Mouse (Mus musculus) forebrain, embryonic 12.5 days (tissue): ENCODE measurements around the gene Hnmt. TPM values are rescaled to one million over a fixed set of nuclear protein-coding genes. Genes with fewer than 3 reads are reported as not detected.
"Not testable (repeated sequence)": the region's sequence is repeated elsewhere in the genome, so short reads cannot be mapped to it uniquely, and the experiment has no call there.

Experiments used
- ATAC-seq: fragments of 200-750 bp; cut with Nextera tagmentation; 2 replicates; pipeline ENCODE4 v1.8.0; 2017; ENCODE audit warnings: moderate TSS enrichment; ENCODE audit not compliant: low FRiP score
- H3K27ac ChIP-seq: fragments of 300-500 bp; sonication (generic); 2 replicates; pipeline ENCODE4 v1.5.1; 2016; ENCODE audit warnings: mild to moderate bottlenecking
- H3K27me3 ChIP-seq: fragments of 300-500 bp; sonication (generic); 2 replicates; pipeline ENCODE4 v1.6.1; 2016; ENCODE audit warnings: mild to moderate bottlenecking
- H3K36me3 ChIP-seq: fragments of 300-500 bp; sonication (generic); replicated peaks from 2 replicates; pipeline ENCODE4 v1.6.1; 2016; ENCODE audit warnings: mild to moderate bottlenecking
- H3K4me1 ChIP-seq: fragments of 300-500 bp; sonication (generic); 2 replicates; pipeline ENCODE4 v1.6.1; 2016
- H3K4me2 ChIP-seq: fragments of 300-500 bp; sonication (generic); 2 replicates; pipeline ENCODE4 v1.6.1; 2016; ENCODE audit warnings: mild to moderate bottlenecking, moderate library complexity
- H3K4me3 ChIP-seq: fragments of 300-500 bp; sonication (generic); replicated peaks from 2 replicates; pipeline ENCODE4 v1.5.1; 2016; ENCODE audit warnings: mild to moderate bottlenecking
- H3K9ac ChIP-seq: fragments of 300-500 bp; sonication (generic); 2 replicates; pipeline ENCODE4 v1.6.1; 2016; ENCODE audit warnings: mild to moderate bottlenecking
- H3K9me3 ChIP-seq: fragments of 300-500 bp; sonication (generic); 2 replicates; pipeline ENCODE4 v1.6.1; 2016
- WGBS: fragments of 180-500 bp; shearing (Covaris S2); methylation state at CpG from one replicate; pipeline ENCODE4 v1.1.7; 2016; 5-methylcytosine and 5-hydroxymethylcytosine counted together
- polyA plus RNA-seq: library from polyadenylated mRNA; unstranded; fragments of >200 nt; fragmentation: Nextera tagmentation; extraction: Ambion mirVana; gene quantifications from 2 replicates; pipeline ENCODE4 v1.2.1, GENCODE M21; 2016

The Hnmt gene
- 0.99 and 1.4 TPM in 2 replicates for polyA plus RNA-seq

GRCm38 (mm10) chr2:24049344-24049990 is at the start of gene Hnmt:
TSS of gene Hnmt (minus strand) at chr2:24049394.
- no peaks in the 10 kb centered on the region for H3K9me3 ChIP-seq
- H3K4me2 ChIP-seq: peak within 1 kb of the TSS; percentile 62
- ATAC-seq: no peak
- H3K9ac ChIP-seq: no peak within 1 kb of the TSS; the same call in 1 of the 2 replicates
- H3K36me3 ChIP-seq: no peaks in the 10 kb centered on the region
- peak within 1 kb of the TSS; percentile 39 for H3K4me3 ChIP-seq
- no peaks in the 10 kb centered on the region for H3K27me3 ChIP-seq
- H3K27ac ChIP-seq: no peak within 1 kb of the TSS
- 57% methylated on average over 7 of the region's 7 CpGs for WGBS
- peaks cover 8% of the 10 kb centered on the region for H3K4me1 ChIP-seq

- H3K36me3 ChIP-seq: no peaks in the 10 kb centered on the region
- H3K4me1 ChIP-seq: no peaks in the 10 kb centered on the region
- 70% methylated on average over 4 of the region's 4 CpGs for WGBS
- no peak within 1 kb of the TSS for H3K9ac ChIP-seq
- H3K27me3 ChIP-seq: no peaks in the 10 kb centered on the region
- H3K4me3 ChIP-seq: no peak within 1 kb of the TSS
- no peaks in the 10 kb centered on the region for H3K9me3 ChIP-seq
- no peak for ATAC-seq
- no peak within 1 kb of the TSS for H3K4me2 ChIP-seq
- H3K27ac ChIP-seq: no peak within 1 kb of the TSS
These were observed 47.3 kb upstream of the Hnmt start, which contains the start of gene Tbpl2 for GRCm38 (mm10) chr2:24096495-24096894. TSS of gene Tbpl2 (minus strand) at chr2:24096595.

- no peak for ATAC-seq
- Histone ChIP-seq H3K4me3 (no peak overlapping the region), H3K4me1 (no peaks in the 10 kb centered on the region), H3K27me3 (no peaks in the 10 kb centered on the region), H3K9me3 (no peaks in the 10 kb centered on the region), H3K27ac (no peak overlapping the region), H3K4me2 (no peak overlapping the region), H3K9ac (no peak overlapping the region), H3K36me3 (no peaks in the 10 kb centered on the region)
- 68% methylated on average over 1 of the region's 1 CpGs for WGBS
These were observed 41.7 kb upstream of the Hnmt start for GRCm38 (mm10) chr2:24090921-24091320.

- no peaks in the 10 kb centered on the region for H3K9me3 ChIP-seq
- no peak overlapping the region for H3K4me2 ChIP-seq
- WGBS: 80% methylated on average over 3 of the region's 3 CpGs
- H3K27ac ChIP-seq: no peak overlapping the region
- no peaks in the 10 kb centered on the region for H3K27me3 ChIP-seq
- H3K4me1 ChIP-seq: peaks cover 8% of the 10 kb centered on the region
- H3K4me3 ChIP-seq: no peak overlapping the region
- no peak for ATAC-seq
- H3K36me3 ChIP-seq: no peaks in the 10 kb centered on the region
- H3K9ac ChIP-seq: no peak overlapping the region
These were observed 1.3 kb upstream of the Hnmt start for GRCm38 (mm10) chr2:24050459-24050858.

- no peaks in the 10 kb centered on the region for H3K27me3 ChIP-seq
- peak overlapping the region; percentile 62 for H3K4me2 ChIP-seq
- H3K36me3 ChIP-seq: no peaks in the 10 kb centered on the region
- H3K4me1 ChIP-seq: peaks cover 8% of the 10 kb centered on the region
- peak overlapping the region; percentile 39 for H3K4me3 ChIP-seq
- 5% methylated on average over 16 of the region's 16 CpGs for WGBS
- peak; percentile 91 for ATAC-seq
- H3K9me3 ChIP-seq: no peaks in the 10 kb centered on the region
- no peak overlapping the region; the same call in 1 of the 2 replicates for H3K9ac ChIP-seq
- H3K27ac ChIP-seq: no peak overlapping the region
These were observed 605 bp downstream of the Hnmt start for GRCm38 (mm10) chr2:24048480-24049097.

- Histone ChIP-seq H3K27me3 (no peaks in the 10 kb centered on the region), H3K4me1 (peaks cover 8% of the 10 kb centered on the region), H3K9ac (no peak overlapping the region), H3K36me3 (no peaks in the 10 kb centered on the region), H3K4me3 (peak overlapping the region; percentile 39), H3K9me3 (no peaks in the 10 kb centered on the region), H3K27ac (no peak overlapping the region), H3K4me2 (peak overlapping the region; percentile 62)
- ATAC-seq: peak; percentile 69
- WGBS: 22% methylated on average over 6 of the region's 6 CpGs
These were observed 1.4 kb downstream of the Hnmt start for GRCm38 (mm10) chr2:24047551-24048479.

GRCm38 (mm10) chr2:24042901-24043300 is 6.3 kb downstream of the Hnmt start:
- ATAC-seq: no peak
- H3K27me3 ChIP-seq: no peaks in the 10 kb centered on the region
- 96% methylated on average over 1 of the region's 1 CpGs for WGBS
- peaks cover 5% of the 10 kb centered on the region; the same call in 1 of the 2 replicates for H3K4me1 ChIP-seq
- no peaks in the 10 kb centered on the region for H3K9me3 ChIP-seq
- no peak overlapping the region for H3K4me3 ChIP-seq
- no peaks in the 10 kb centered on the region for H3K36me3 ChIP-seq
- no peak overlapping the region for H3K27ac ChIP-seq
- H3K9ac ChIP-seq: no peak overlapping the region
- no peak overlapping the region for H3K4me2 ChIP-seq

GRCm38 (mm10) chr2:24040531-24040930 is 8.7 kb downstream of the Hnmt start:
- H3K36me3 ChIP-seq: no peaks in the 10 kb centered on the region
- no peaks in the 10 kb centered on the region for H3K4me1 ChIP-seq
- ATAC-seq: no peak
- no peak overlapping the region for H3K27ac ChIP-seq
- no peaks in the 10 kb centered on the region for H3K27me3 ChIP-seq
- H3K4me2 ChIP-seq: no peak overlapping the region
- no peaks in the 10 kb centered on the region for H3K9me3 ChIP-seq
- H3K9ac ChIP-seq: no peak overlapping the region
- 88% methylated on average over 1 of the region's 1 CpGs for WGBS
- no peak overlapping the region for H3K4me3 ChIP-seq

- H3K36me3 ChIP-seq, H3K4me2 ChIP-seq, ATAC-seq, H3K27ac ChIP-seq, H3K9ac ChIP-seq, H3K4me3 ChIP-seq, H3K4me1 ChIP-seq, H3K27me3 ChIP-seq, H3K9me3 ChIP-seq: not testable (repeated sequence)
These were observed 29.8 kb downstream of the Hnmt start for GRCm38 (mm10) chr2:24019386-24019785.

- H3K4me3 ChIP-seq: no peak overlapping the region
- H3K9me3 ChIP-seq: no peaks in the 10 kb centered on the region
- WGBS: 87% methylated on average over 1 of the region's 1 CpGs
- H3K9ac ChIP-seq: no peak overlapping the region
- no peak for ATAC-seq
- no peaks in the 10 kb centered on the region for H3K27me3 ChIP-seq
- no peaks in the 10 kb centered on the region for H3K36me3 ChIP-seq
- H3K27ac ChIP-seq: no peak overlapping the region
- H3K4me2 ChIP-seq: no peak overlapping the region
- no peaks in the 10 kb centered on the region for H3K4me1 ChIP-seq
These were observed 30.2 kb downstream of the Hnmt start for GRCm38 (mm10) chr2:24018966-24019365.

- Histone ChIP-seq H3K4me3 (no peak overlapping the region), H3K9ac (no peak overlapping the region), H3K4me2 (no peak overlapping the region), H3K36me3 (no peaks in the 10 kb centered on the region), H3K9me3 (no peaks in the 10 kb centered on the region), H3K4me1 (no peaks in the 10 kb centered on the region), H3K27ac (no peak overlapping the region), H3K27me3 (no peaks in the 10 kb centered on the region)
- no peak for ATAC-seq
- WGBS: 85% methylated on average over 5 of the region's 5 CpGs
These were observed 34.2 kb downstream of the Hnmt start for GRCm38 (mm10) chr2:24014957-24015356.

- 77% methylated on average over 1 of the region's 1 CpGs for WGBS
- no peak for ATAC-seq
These were observed 49.9 kb downstream of the Hnmt start for GRCm38 (mm10) chr2:23999323-23999722.

More at GRCm38 (mm10) chr2:23999323-23999722, 49.9 kb downstream of the Hnmt start:
- no peaks in the 10 kb centered on the region for H3K4me1 ChIP-seq
- H3K27ac ChIP-seq: no peak overlapping the region
- H3K4me3 ChIP-seq: no peak overlapping the region
- H3K36me3 ChIP-seq: no peaks in the 10 kb centered on the region
- no peaks in the 10 kb centered on the region for H3K27me3 ChIP-seq
- no peak overlapping the region for H3K9ac ChIP-seq
- H3K4me2 ChIP-seq: no peak overlapping the region
- H3K9me3 ChIP-seq: no peaks in the 10 kb centered on the region
